Mouse (Mus musculus) stomach, postnatal 0 days (tissue): ENCODE measurements around the gene Mrpl37. TPM values are rescaled to one million over a fixed set of nuclear protein-coding genes. Genes with fewer than 3 reads are reported as not detected.

Experiments
- ATAC-seq: fragments of 200-750 bp; cut with Nextera tagmentation; 2 replicates; pipeline ENCODE4 v1.8.0; 2017; ENCODE audit not compliant: low FRiP score, low TSS enrichment
- DNase-seq: peaks from one replicate; pipeline ENCODE4 v3.0.0-alpha.2; 2016; ENCODE audit warnings: low spot score
- H3K27ac ChIP-seq: fragments of 300-500 bp; sonication (generic); replicated peaks from 2 replicates; pipeline ENCODE4 v1.5.1; 2014; ENCODE audit warnings: mild to moderate bottlenecking, control low read depth
- H3K27me3 ChIP-seq: fragments of 300-500 bp; sonication (generic); 2 replicates; pipeline ENCODE4 v1.6.1; 2014; ENCODE audit warnings: low read length; ENCODE audit not compliant: control insufficient read depth, insufficient read depth
- H3K36me3 ChIP-seq: fragments of 300-500 bp; sonication (generic); 2 replicates; pipeline ENCODE4 v1.6.1; 2014; ENCODE audit warnings: low read length, mixed read lengths; ENCODE audit not compliant: control insufficient read depth, insufficient read depth
- H3K4me1 ChIP-seq: fragments of 300-500 bp; sonication (generic); replicated peaks from 2 replicates; pipeline ENCODE4 v1.6.1; 2014; ENCODE audit warnings: antibody characterized with exemption; ENCODE audit not compliant: control insufficient read depth, insufficient read depth
- H3K4me2 ChIP-seq: fragments of 300-500 bp; sonication (generic); replicated peaks from 2 replicates; pipeline ENCODE4 v1.6.1; 2014; ENCODE audit warnings: low read depth, mild to moderate bottlenecking, control low read depth, moderate library complexity
- H3K4me3 ChIP-seq: fragments of 300-500 bp; sonication (generic); 2 replicates; pipeline ENCODE4 v1.5.1; 2014; ENCODE audit warnings: low read depth, low read length, control low read depth
- H3K9ac ChIP-seq: fragments of 300-500 bp; sonication (generic); 2 replicates; pipeline ENCODE4 v1.6.1; 2014; ENCODE audit warnings: mild to moderate bottlenecking, low read length, control low read depth, mixed read lengths
- H3K9me3 ChIP-seq: fragments of 300-500 bp; sonication (generic); 2 replicates; pipeline ENCODE4 v1.6.1; 2016; ENCODE audit warnings: low read length; ENCODE audit not compliant: control insufficient read depth
- CTCF ChIP-seq: IDR thresholded peaks from 2 replicates; pipeline ENCODE4 v1.5.1; 2016; ENCODE audit warnings: antibody characterized with exemption, low read depth, mild to moderate bottlenecking, moderate library complexity
- EP300 ChIP-seq: optimal IDR thresholded peaks from 2 replicates; pipeline ENCODE3; 2016; ENCODE audit warnings: antibody characterized with exemption
- WGBS: fragments of 180-500 bp; shearing (Covaris S2); extraction: QIAGEN DNeasy Blood & Tissue Kit; methylation state at CpG from one replicate; pipeline ENCODE4 v1.1.7; 2014; 5-methylcytosine and 5-hydroxymethylcytosine counted together
- polyA plus RNA-seq: library from polyadenylated mRNA; unstranded; fragments of >200 nt; fragmentation: Nextera tagmentation; extraction: Ambion mirVana; gene quantifications from 2 replicates; pipeline ENCODE4 v1.2.1, GENCODE M21; 2015

Gene Mrpl37
- polyA plus RNA-seq, 1 experiment from 2014 or later: 52.6 TPM

- Histone ChIP-seq H3K4me1 (no peaks in the 10 kb centered on the region), H3K9me3 (no peaks in the 10 kb centered on the region), H3K9ac (no peak overlapping the region), H3K4me2 (no peak overlapping the region), H3K27ac (no peak overlapping the region), H3K4me3 (no peak overlapping the region), H3K27me3 (no peaks in the 10 kb centered on the region), H3K36me3 (peaks cover 17% of the 10 kb centered on the region)
- DNase-seq (peak; percentile 36), ATAC-seq (peak; percentile 74; the same call in 1 of the 2 replicates)
- peak; percentile 59 for TF ChIP-seq CTCF
- TF ChIP-seq EP300: no peak
- WGBS: 91% methylated on average over 2 of the region's 2 CpGs
Measured at GRCm38 (mm10) chr4:107036985-107037384, 29.7 kb downstream of the Mrpl37 start.

GRCm38 (mm10) chr4:107035689-107036088 is 31.0 kb downstream of the Mrpl37 start:
- Histone ChIP-seq H3K27ac (no peak overlapping the region), H3K27me3 (no peaks in the 10 kb centered on the region), H3K4me2 (no peak overlapping the region), H3K36me3 (peaks cover 11% of the 10 kb centered on the region), H3K9ac (no peak overlapping the region), H3K9me3 (no peaks in the 10 kb centered on the region), H3K4me3 (no peak overlapping the region), H3K4me1 (no peaks in the 10 kb centered on the region)
- WGBS: 67% methylated on average over 4 of the region's 4 CpGs
- peak; percentile 50 for DNase-seq
- TF ChIP-seq EP300: no peak
- no peak for TF ChIP-seq CTCF
- peak; percentile 92 for ATAC-seq

DNA sequence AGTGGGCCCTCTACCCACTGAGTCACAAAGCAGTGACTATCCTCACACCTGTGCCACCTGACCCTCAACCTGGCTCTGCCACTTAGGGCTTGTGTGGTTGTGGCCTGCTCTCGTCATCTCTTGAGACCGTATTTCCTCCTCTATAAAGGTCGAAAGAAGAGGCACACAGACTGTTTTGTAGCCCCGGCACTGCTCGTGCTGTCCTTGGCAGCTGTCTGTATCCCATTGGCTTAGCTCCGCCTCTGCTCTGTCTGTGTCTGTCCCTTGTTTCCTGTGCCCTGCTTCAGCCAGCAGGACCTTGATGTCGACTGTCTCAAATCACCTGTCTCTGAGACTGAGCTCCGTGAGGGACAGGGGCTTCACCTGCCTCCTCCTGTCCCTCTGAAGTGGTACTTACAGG is 40.2 kb downstream of the Mrpl37 start:
- ATAC-seq: no peak
- H3K4me3 ChIP-seq: no peak overlapping the region
- no peak for DNase-seq
- no peak overlapping the region for H3K9ac ChIP-seq
- H3K27ac ChIP-seq: no peak overlapping the region
- no peak overlapping the region for H3K4me2 ChIP-seq
- TF ChIP-seq EP300: no peak
- TF ChIP-seq CTCF: no peak
- no peaks in the 10 kb centered on the region for H3K9me3 ChIP-seq
- WGBS: 60% methylated on average over 8 of the region's 8 CpGs
- no peaks in the 10 kb centered on the region for H3K36me3 ChIP-seq
- H3K4me1 ChIP-seq: no peaks in the 10 kb centered on the region
- H3K27me3 ChIP-seq: no peaks in the 10 kb centered on the region

- 86% methylated on average over 5 of the region's 5 CpGs for whole genome bisulfite sequencing
- Histone ChIP-seq H3K9ac (no peak overlapping the region), H3K4me3 (no peak overlapping the region), H3K36me3 (no peaks in the 10 kb centered on the region), H3K4me1 (no peaks in the 10 kb centered on the region), H3K27ac (no peak overlapping the region), H3K9me3 (no peaks in the 10 kb centered on the region), H3K27me3 (no peaks in the 10 kb centered on the region), H3K4me2 (no peak overlapping the region)
- ATAC-seq: no peak
- TF ChIP-seq CTCF (no peak), EP300 (no peak)
- DNase-seq: no peak
Measured at GRCm38 (mm10) chr4:107025369-107025768, 41.3 kb downstream of the Mrpl37 start.

- Histone ChIP-seq H3K36me3 (no peaks in the 10 kb centered on the region), H3K4me1 (no peaks in the 10 kb centered on the region), H3K27ac (no peak overlapping the region), H3K4me2 (no peak overlapping the region), H3K27me3 (no peaks in the 10 kb centered on the region), H3K9ac (no peak overlapping the region), H3K9me3 (no peaks in the 10 kb centered on the region), H3K4me3 (no peak overlapping the region)
- WGBS: 66% methylated on average over 7 of the region's 7 CpGs
- ATAC-seq (peak; percentile 79), DNase-seq (peak; percentile 74)
- no peak for TF ChIP-seq EP300
- TF ChIP-seq CTCF: peak; percentile 29
Measured at GRCm38 (mm10) chr4:107024899-107025298, 41.8 kb downstream of the Mrpl37 start.

DNA sequence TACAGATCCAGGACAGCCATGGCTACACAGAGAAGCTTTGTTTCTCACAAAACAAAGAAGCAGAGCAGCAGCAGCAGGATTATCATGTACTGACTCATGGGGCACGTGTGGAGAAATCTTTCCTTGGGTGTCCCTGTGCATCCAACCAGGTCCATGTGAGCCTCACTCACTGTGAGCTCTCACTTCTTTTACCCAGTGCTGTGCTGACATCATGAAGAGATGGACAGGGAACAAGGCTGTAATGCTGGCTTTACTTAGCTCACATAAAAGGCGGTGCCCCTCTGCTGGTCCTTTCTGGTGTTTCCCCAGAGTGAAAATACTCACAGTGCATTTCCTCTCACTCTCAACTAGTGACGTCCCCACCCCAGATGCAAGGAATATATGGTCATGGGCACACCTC is 45.2 kb downstream of the Mrpl37 start:
- ATAC-seq (peak; percentile 13; the same call in 1 of the 2 replicates), DNase-seq (no peak)
- TF ChIP-seq EP300 (no peak), CTCF (no peak; the same call in 1 of the 2 replicates)
- Histone ChIP-seq H3K4me3 (no peak overlapping the region), H3K27me3 (no peaks in the 10 kb centered on the region), H3K4me2 (no peak overlapping the region), H3K4me1 (peaks cover 3% of the 10 kb centered on the region; the same call in 1 of the 2 replicates), H3K9ac (no peak overlapping the region), H3K9me3 (no peaks in the 10 kb centered on the region), H3K27ac (no peak overlapping the region), H3K36me3 (no peaks in the 10 kb centered on the region)
- WGBS: 56% methylated on average over 3 of the region's 3 CpGs
